Mouse (Mus musculus) layer of hippocampus, postnatal 14 days (tissue): ENCODE measurements around the gene Krt80. TPM values are rescaled to one million over a fixed set of nuclear protein-coding genes. Genes with fewer than 3 reads are reported as not detected.
"Not testable (repeated sequence)": the region's sequence is repeated elsewhere in the genome, so short reads cannot be mapped to it uniquely, and the experiment has no call there.

Experiments
- DNase-seq, 2 experiments: peaks; one replicate each; pipeline ENCODE4 v3.0.0; 2021 to 2022; ENCODE audit warnings: low spot score in 2 of 2, mixed read lengths in 1 of 2
- total RNA-seq, 2 experiments: library from RNA; stranded (reverse); gene quantifications; 2 replicates each; pipeline ENCODE4 v1.2.3; 2021

The Krt80 gene
- total RNA-seq, 2 experiments from 2014 or later = 0.10 TPM; not detected in 1

GRCm38 (mm10) chr15:101352706-101353465, 17.1 kb downstream of the Krt80 start:
- DNase-seq = no peak

- no peak for DNase-seq
Measured at GRCm38 (mm10) chr15:101352047-101352446, 17.9 kb downstream of the Krt80 start.

GRCm38 (mm10) chr15:101341797-101342515, 28.0 kb downstream of the Krt80 start:
- DNase-seq = peak; percentile 46 to 57

GRCm38 (mm10) chr15:101339537-101339936, 30.4 kb downstream of the Krt80 start:
- peak; percentile 87 to 93 for DNase-seq

DNA sequence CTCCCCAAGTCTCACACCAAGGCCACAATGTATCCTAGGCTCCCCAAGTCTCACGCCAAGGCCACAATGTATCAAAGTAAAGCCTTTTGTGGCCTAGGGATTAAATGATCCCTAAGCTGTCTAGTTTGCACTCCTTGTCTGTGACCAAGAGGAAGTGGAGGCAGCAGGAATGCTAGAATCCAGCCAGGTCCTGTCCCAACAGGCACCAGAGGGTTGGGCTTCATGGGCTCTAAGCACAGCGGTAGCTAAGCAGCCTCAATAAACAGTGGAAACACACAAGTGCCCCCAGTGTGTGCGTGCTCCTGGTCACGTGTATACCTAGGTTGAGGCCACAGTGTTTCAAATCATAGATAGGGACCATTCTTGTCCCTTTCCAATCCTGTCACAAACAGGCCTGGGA, 31.6 kb downstream of the Krt80 start:
- DNase-seq = no peak

- no peak for DNase-seq
Measured at GRCm38 (mm10) chr15:101336474-101337174, 33.3 kb downstream of the Krt80 start.

GRCm38 (mm10) chr15:101333648-101334047, 36.3 kb downstream of the Krt80 start:
- no peak for DNase-seq

- DNase-seq = no peak
Measured at GRCm38 (mm10) chr15:101333165-101333564, 36.8 kb downstream of the Krt80 start.

DNA sequence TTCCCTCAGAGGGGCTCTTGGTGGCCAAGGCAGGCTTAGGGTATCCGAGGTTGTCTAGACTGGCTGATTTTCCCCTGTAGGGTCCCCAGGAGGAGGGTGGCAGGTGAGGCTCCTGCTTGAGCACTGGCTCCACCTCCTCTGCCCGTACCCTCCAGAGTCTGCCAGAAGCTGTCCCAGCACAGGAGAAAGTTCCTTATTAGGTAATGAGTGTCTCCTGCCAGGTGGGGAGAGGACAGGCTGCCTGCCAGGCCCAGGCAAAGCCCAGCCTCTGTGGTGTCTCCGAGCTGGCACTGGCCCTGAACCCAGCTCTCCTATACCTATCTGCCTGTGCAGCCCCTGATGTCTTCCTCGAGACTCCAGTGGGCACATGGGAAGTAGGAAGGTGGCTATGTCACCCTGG, 37.6 kb downstream of the Krt80 start:
- DNase-seq = no peak

GRCm38 (mm10) chr15:101331090-101331489, 38.9 kb downstream of the Krt80 start:
- no peak for DNase-seq

DNA sequence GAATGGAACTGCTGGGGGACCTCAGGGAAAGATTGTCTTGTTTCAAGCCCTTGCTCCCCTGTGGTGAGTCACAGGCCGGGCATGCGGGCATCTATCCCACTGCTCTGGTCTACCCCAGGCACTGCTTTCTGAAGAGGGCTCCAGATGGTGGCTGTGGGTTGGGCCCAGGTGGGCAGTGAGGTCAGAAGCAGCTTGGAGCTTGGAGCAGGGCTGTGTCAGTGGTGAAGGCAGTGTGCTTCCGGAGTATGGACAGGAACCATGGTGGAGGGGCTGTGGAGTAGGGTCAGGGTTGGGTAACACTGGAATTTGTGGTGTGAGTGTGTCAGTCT, 40.4 kb downstream of the Krt80 start:
- no peak for DNase-seq

DNA sequence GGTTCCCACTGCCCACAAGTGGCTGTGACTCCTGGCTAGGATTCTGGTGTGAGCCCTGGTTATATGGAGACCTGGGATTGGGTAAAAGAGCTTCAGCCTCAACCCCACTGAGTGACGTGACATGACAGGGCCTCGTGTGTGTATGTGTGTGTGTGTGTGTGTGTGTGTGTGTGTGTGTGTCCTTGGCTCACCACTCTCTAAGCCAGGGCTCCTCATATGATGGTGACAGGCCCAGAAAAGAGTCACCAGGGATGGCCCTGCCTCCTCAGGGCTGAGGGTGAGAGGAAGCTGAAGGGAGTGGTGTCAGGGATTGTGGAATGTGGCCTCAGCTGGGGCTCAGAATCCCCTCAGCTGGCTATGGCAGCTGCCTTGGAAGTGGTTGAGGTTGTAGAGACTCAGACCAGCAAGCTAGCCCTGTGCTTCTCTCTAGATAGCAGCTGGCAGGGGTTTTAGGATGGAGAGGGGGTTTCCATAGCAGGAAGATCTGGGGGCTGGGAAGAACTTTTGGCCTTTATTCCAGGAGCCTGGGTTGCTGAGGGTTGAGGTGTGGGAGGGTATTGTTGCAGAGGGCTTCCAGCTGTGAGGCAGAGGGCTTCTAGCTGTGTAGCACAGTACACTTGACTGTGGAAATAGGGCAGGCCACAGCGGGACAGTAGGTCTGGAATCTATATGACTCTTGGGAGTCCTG, 40.9 kb downstream of the Krt80 start:
- DNase-seq = no peak

- DNase-seq = peak; percentile 83 to 88
Measured at GRCm38 (mm10) chr15:101327282-101327681, 42.7 kb downstream of the Krt80 start.

- DNase-seq = no peak
Measured at GRCm38 (mm10) chr15:101325991-101326534, 43.9 kb downstream of the Krt80 start.

DNA sequence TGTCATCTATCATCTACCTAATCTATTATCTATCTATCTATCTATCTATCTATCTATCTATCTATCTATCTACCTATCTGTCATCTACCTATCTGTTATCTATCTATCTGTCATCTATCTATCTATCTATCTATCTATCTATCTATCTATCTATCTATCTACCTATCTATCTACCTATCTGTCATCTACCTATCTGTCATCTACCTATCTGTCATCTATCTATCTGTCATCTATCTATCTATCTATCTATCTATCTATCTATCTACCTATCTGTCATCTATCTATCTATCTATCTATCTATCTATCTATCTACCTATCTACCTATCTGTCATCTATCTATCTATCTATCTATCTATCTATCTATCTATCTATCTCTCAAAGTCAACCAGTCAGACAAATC, 45.6 kb downstream of the Krt80 start:
- DNase-seq = not testable (repeated sequence)

DNA sequence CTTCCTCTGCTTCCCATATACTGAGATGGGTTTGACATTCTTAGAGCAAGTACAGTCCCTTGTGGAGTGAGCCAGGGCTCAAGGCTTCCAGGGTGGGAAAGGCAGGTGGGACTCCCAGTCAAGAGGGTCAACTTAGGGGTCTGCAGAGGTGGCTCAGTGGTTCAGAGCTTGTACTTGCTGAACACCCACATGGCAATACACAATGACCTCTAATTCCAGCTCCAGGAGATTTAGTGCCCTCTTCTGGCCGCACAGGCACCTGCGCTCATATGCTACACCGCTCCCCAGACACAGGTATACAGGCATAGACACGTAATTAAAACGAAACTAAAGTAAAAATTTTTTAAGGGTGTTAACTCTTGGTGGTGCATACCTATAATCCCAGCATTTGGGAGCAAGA, 46.5 kb downstream of the Krt80 start:
- no peak for DNase-seq

DNA sequence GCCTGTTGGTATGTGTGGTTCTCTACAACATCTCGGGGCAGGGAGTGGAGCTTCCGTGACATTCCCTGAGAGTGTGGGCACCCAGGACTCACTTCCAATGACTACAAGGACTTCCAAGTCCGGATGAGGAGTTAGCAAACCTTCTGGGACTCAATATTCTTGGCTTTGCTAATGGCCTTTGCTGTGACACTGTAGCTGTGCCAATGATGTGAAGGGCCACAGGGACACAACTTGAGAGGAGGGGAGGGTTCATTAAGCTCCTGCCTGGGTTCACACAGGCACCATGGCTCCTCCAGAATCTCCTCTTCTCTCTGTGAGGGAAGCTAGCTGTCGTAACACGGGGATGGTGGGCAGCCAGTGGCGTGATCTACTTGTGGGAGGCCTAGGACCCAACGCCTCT, 47.3 kb downstream of the Krt80 start:
- no peak for DNase-seq

GRCm38 (mm10) chr15:101322106-101322505, 47.9 kb downstream of the Krt80 start:
- no peak for DNase-seq

DNA sequence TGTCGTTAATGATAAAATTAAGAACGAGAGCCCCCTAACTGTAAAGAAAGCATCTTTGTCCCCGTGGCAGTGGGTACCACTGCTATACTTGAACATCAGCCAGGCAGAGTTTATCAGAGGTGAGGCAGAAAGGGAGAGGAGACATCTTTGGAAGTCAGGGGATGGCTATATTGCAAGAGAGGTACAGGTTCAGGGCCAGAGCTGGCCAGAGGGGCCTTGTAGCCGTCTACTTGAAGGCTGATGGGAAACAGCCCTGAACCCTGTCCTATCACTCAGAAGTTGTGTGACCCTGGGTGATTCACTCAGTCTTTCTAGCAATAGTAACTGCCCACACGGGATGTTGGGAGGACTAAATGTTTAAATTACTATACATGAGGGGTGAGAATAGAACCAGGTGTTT, 48.8 kb downstream of the Krt80 start:
- no peak for DNase-seq

GRCm38 (mm10) chr15:101320618-101321041, 49.3 kb downstream of the Krt80 start:
- no peak for DNase-seq

GRCm38 (mm10) chr15:101320010-101320617, 49.8 kb downstream of the Krt80 start:
- no peak for DNase-seq
